Mouse (Mus musculus) forebrain, embryonic 12.5 days (tissue): ENCODE data around the gene Tex14. TPM values are rescaled to one million over a fixed set of nuclear protein-coding genes. Genes with fewer than 3 reads are reported as not detected.

Experiments
- ATAC-seq: fragments of 200-750 bp; cut with Nextera tagmentation; 2 replicates; pipeline ENCODE4 v1.8.0; 2017; ENCODE audit warnings: moderate TSS enrichment; ENCODE audit not compliant: low FRiP score
- H3K27ac ChIP-seq: fragments of 300-500 bp; sonication (generic); 2 replicates; pipeline ENCODE4 v1.5.1; 2016; ENCODE audit warnings: mild to moderate bottlenecking
- H3K27me3 ChIP-seq: fragments of 300-500 bp; sonication (generic); 2 replicates; pipeline ENCODE4 v1.6.1; 2016; ENCODE audit warnings: mild to moderate bottlenecking
- H3K36me3 ChIP-seq: fragments of 300-500 bp; sonication (generic); replicated peaks from 2 replicates; pipeline ENCODE4 v1.6.1; 2016; ENCODE audit warnings: mild to moderate bottlenecking
- H3K4me1 ChIP-seq: fragments of 300-500 bp; sonication (generic); 2 replicates; pipeline ENCODE4 v1.6.1; 2016
- H3K4me2 ChIP-seq: fragments of 300-500 bp; sonication (generic); 2 replicates; pipeline ENCODE4 v1.6.1; 2016; ENCODE audit warnings: mild to moderate bottlenecking, moderate library complexity
- H3K4me3 ChIP-seq: fragments of 300-500 bp; sonication (generic); replicated peaks from 2 replicates; pipeline ENCODE4 v1.5.1; 2016; ENCODE audit warnings: mild to moderate bottlenecking
- H3K9ac ChIP-seq: fragments of 300-500 bp; sonication (generic); 2 replicates; pipeline ENCODE4 v1.6.1; 2016; ENCODE audit warnings: mild to moderate bottlenecking
- H3K9me3 ChIP-seq: fragments of 300-500 bp; sonication (generic); 2 replicates; pipeline ENCODE4 v1.6.1; 2016
- WGBS: fragments of 180-500 bp; shearing (Covaris S2); methylation state at CpG from one replicate; pipeline ENCODE4 v1.1.7; 2016; 5-methylcytosine and 5-hydroxymethylcytosine counted together
- polyA plus RNA-seq: library from polyadenylated mRNA; unstranded; fragments of >200 nt; fragmentation: Nextera tagmentation; extraction: Ambion mirVana; gene quantifications from 2 replicates; pipeline ENCODE4 v1.2.1, GENCODE M21; 2016

Gene Tex14
- polyA plus RNA-seq: 0.35 and 0.42 TPM in 2 replicates

GRCm38 (mm10) chr11:87404876-87405275 lies at the start of gene Tex14, which contains the start of gene Rad51c:
Gene Tex14, plus strand, starts transcription at chr11:87405065.
Gene Rad51c, minus strand, starts transcription at chr11:87404954.
- Histone ChIP-seq H3K36me3 (no peaks in the 10 kb centered on the region), H3K27me3 (no peaks in the 10 kb centered on the region), H3K4me1 (peaks cover 5% of the 10 kb centered on the region), H3K9me3 (no peaks in the 10 kb centered on the region), H3K4me3 (peak within 1 kb of the TSS; percentile 64), H3K27ac (peak within 1 kb of the TSS; percentile 93), H3K9ac (peak within 1 kb of the TSS; percentile 77), H3K4me2 (peak within 1 kb of the TSS; percentile 62)
- WGBS: 83% methylated on average over 27 of the region's 27 CpGs
- peak; percentile 52 for ATAC-seq

DNA sequence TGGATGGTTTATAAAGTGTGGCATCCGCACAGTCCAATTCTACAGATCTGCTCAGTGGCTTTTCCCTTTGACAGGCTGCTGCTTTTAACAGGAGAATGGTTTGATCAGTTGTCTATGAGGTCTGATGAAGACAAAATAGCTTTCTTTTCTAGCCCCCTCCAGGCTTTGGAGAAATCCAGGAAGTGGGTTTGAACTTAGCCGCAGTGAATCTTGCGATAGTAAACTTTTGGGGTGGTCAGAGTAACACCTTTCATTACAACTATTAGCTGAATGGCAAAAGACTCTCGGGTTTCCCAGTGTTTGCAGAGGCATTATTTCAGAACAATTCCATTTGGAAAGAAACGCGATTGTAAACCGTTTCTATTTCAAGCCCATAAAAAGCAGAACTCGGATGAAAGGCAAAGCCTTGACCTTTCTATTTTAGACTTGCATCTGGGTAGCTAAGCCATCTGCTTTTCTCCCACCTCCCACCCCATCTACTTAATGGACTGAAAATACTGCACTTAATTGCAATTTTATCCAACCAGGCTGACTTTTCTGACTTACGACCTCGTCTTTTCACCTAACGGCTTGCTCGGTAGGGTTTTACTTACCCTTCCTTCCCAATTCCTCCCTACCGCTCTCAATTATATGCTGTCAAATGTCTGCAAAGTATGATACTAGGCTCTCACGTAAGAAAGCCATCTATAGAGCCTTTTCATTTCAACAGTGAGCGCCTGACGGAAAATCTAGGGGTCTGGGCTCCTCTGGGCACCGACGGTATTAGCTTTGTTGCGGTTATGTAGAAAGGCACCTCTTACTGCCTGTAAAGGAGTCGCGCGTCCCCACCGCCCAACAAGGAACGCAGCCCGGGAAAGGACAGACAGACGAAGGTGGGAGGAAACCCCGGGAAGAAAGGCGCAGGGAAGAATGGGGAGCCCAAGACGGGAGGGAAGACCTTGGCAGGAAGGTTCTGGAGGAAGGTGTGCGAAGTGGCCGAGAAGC lies 47.3 kb upstream of the Tex14 start:
- 5% methylated on average over 31 of the region's 31 CpGs for WGBS
- H3K4me3 ChIP-seq: peak overlapping the region; percentile 90
- peak; percentile 24 for ATAC-seq
- H3K27me3 ChIP-seq: no peaks in the 10 kb centered on the region
- H3K9ac ChIP-seq: peak overlapping the region; percentile 95
- peaks cover 14% of the 10 kb centered on the region for H3K4me1 ChIP-seq
- H3K36me3 ChIP-seq: peaks cover 3% of the 10 kb centered on the region; the same call in 1 of the 2 replicates
- peak overlapping the region; percentile 76 for H3K4me2 ChIP-seq
- no peaks in the 10 kb centered on the region for H3K9me3 ChIP-seq
- H3K27ac ChIP-seq: peak overlapping the region; percentile 85

DNA sequence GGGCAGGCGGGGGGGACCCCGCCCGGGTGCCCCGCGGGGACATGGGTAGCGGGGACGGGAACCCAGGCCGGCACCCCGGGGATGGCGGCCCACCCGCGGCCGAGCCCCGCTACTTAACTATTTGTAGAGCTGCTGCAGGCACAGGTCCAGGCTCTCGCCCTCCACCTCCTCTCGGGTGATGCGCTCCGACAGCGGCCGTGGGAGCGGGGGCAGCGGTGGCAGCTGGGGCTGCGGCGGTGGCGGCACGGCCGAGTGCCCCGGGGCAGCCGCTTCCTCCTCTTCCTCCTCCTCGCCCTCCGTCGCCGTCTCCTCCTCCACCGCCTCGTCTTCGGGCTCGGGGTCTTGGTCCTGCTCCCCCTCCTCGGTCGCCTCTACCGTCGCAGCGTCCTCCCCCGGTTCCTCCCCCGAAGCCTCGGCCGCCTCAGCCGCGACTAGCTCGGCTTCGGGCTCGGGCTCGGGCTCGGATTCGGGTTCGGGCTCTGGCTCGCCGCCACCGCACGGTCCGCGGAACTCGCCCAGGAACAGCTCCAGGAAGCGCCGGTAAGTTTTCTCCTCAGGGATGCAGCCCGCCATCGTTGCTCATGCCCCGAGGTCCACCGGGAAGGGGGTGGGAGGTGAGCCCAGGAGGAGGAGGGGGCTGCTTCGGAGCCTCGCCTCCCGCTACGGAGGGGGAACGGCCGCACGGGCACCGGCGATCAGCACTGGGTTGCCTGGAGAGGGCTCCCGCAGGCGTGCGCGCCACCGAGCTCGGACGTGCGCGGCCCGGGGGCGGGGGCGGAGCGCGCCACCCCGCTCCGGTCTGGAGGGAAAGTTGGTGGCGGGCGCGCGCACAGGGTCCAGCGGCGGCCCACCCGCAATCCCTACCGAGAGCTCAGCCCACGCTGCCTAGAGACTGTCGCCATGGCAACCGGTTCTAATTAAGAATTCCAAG lies 46.3 kb upstream of the Tex14 start, which contains the start of gene Ppm1e:
Gene Ppm1e, minus strand, starts transcription at position 693 of the 931 bp plus-strand sequence.
- ATAC-seq: peak; percentile 96
- WGBS: under 1% methylated on average over 104 of the region's 104 CpGs
- H3K27ac ChIP-seq: peak within 1 kb of the TSS; percentile 85

DNA sequence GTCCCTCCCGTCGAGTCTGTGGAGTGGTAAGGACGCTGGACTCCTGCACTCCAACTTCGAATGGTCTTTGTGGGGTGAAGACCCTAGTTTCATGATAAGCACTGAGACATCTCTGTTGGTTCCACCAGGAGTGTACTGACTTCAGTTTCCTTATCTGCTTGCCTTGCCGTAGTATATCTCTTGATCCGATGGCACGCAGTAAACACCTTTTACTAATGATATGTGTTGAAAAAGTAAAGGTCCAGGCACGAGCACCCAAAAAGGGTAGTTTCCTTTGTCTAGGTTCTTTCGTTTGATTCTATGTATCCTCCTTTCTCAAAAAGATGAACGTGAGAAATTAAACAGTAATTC lies 45.6 kb upstream of the Tex14 start:
- no peaks in the 10 kb centered on the region; the same call in 1 of the 2 replicates for H3K36me3 ChIP-seq
- no peaks in the 10 kb centered on the region for H3K9me3 ChIP-seq
- no peak overlapping the region for H3K27ac ChIP-seq
- 19% methylated on average over 10 of the region's 10 CpGs for WGBS
- ATAC-seq: no peak
- H3K9ac ChIP-seq: peak overlapping the region; percentile 95; the same call in 1 of the 2 replicates
- peaks cover 14% of the 10 kb centered on the region for H3K4me1 ChIP-seq
- H3K4me2 ChIP-seq: peak overlapping the region; percentile 76
- H3K27me3 ChIP-seq: no peaks in the 10 kb centered on the region
- H3K4me3 ChIP-seq: peak overlapping the region; percentile 90

More for the DNA sequence above, 46.3 kb upstream of the Tex14 start, which contains the start of gene Ppm1e:
- Histone ChIP-seq H3K27me3 (no peaks in the 10 kb centered on the region), H3K9ac (peak within 1 kb of the TSS; percentile 95), H3K9me3 (no peaks in the 10 kb centered on the region), H3K36me3 (peaks cover 2% of the 10 kb centered on the region; the same call in 1 of the 2 replicates), H3K4me2 (peak within 1 kb of the TSS; percentile 76), H3K4me3 (peak within 1 kb of the TSS; percentile 90), H3K4me1 (peaks cover 14% of the 10 kb centered on the region)

GRCm38 (mm10) chr11:87365120-87365519 lies 39.7 kb upstream of the Tex14 start:
- no peak overlapping the region for H3K27ac ChIP-seq
- ATAC-seq: no peak
- no peak overlapping the region for H3K9ac ChIP-seq
- no peak overlapping the region for H3K4me2 ChIP-seq
- H3K36me3 ChIP-seq: no peaks in the 10 kb centered on the region
- no peak overlapping the region for H3K4me3 ChIP-seq
- H3K9me3 ChIP-seq: no peaks in the 10 kb centered on the region
- no peaks in the 10 kb centered on the region for H3K27me3 ChIP-seq
- H3K4me1 ChIP-seq: no peaks in the 10 kb centered on the region
- 92% methylated on average over 5 of the region's 5 CpGs for WGBS

- Histone ChIP-seq H3K4me3 (no peak overlapping the region), H3K9me3 (no peaks in the 10 kb centered on the region), H3K27ac (no peak overlapping the region), H3K36me3 (no peaks in the 10 kb centered on the region), H3K9ac (no peak overlapping the region), H3K4me1 (no peaks in the 10 kb centered on the region), H3K27me3 (no peaks in the 10 kb centered on the region), H3K4me2 (no peak overlapping the region)
- 87% methylated on average over 7 of the region's 7 CpGs for WGBS
- no peak for ATAC-seq
These were observed 37.8 kb upstream of the Tex14 start for GRCm38 (mm10) chr11:87367061-87367460.

DNA sequence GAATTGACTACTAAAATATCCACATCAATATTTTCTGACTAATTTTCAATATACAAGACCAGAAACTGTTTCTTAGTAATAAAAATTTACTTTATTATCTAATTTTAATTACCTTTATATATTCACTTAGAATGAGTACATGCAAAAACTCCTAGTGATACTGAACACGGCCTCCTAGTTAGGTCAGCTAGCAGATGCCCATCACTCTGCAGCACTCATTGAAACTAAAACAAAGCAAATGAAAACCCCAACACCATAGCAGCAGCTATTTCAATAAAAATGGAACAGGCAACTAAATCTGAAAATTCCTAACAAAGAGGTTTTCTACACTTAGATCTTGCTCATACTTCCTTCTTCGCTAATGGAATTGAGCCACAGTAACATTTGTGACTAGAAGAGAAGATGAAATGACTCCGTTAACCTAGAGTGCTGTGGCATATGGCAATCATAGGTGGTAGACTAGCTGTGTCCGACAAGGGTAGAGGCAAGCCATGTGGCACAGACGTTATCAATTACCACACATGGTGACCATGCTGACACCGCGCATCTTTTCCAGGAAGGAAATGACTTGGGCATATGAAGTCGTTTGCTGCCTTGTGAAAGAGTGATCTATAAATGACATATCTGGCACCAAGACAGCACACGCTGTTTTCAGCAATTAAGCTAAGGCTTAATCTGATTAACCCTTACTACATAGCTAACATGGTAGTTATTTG lies 36.8 kb upstream of the Tex14 start:
- Histone ChIP-seq H3K9me3 (no peaks in the 10 kb centered on the region), H3K4me2 (no peak overlapping the region), H3K9ac (no peak overlapping the region), H3K4me1 (no peaks in the 10 kb centered on the region), H3K27me3 (no peaks in the 10 kb centered on the region), H3K4me3 (no peak overlapping the region), H3K36me3 (no peaks in the 10 kb centered on the region), H3K27ac (no peak overlapping the region)
- no peak for ATAC-seq
- WGBS: 80% methylated on average over 9 of the region's 9 CpGs

- no peaks in the 10 kb centered on the region for H3K4me1 ChIP-seq
- no peak for ATAC-seq
- H3K4me2 ChIP-seq: no peak overlapping the region
- H3K9me3 ChIP-seq: no peaks in the 10 kb centered on the region
- no peaks in the 10 kb centered on the region for H3K27me3 ChIP-seq
- WGBS: 98% methylated on average over 4 of the region's 4 CpGs
- no peak overlapping the region for H3K4me3 ChIP-seq
- no peaks in the 10 kb centered on the region; the same call in 1 of the 2 replicates for H3K36me3 ChIP-seq
- H3K27ac ChIP-seq: no peak overlapping the region
- no peak overlapping the region for H3K9ac ChIP-seq
These were observed 20.3 kb upstream of the Tex14 start for GRCm38 (mm10) chr11:87384551-87384950.

DNA sequence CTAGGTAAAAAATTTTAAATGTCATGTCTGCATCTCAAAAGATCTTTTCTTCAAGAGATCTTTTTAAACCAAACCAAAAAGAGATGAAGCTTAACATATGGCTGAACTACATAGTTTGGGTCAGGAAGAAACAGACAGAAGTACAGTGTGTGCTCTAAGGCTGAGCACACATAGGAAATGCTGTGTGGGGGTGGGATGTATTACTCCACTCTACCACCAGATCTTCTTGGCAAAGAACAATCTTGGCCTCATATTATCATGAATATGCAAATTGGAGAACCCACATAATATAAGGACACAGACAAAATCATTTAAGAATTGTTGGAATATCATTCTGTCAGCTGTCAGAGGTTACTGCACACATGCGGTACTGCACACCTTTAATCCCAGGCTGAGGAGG lies 19.2 kb upstream of the Tex14 start:
- H3K27ac ChIP-seq: no peak overlapping the region
- no peak for ATAC-seq
- WGBS: 100% methylated on average over 1 of the region's 1 CpGs
- no peak overlapping the region for H3K4me3 ChIP-seq
- no peak overlapping the region for H3K9ac ChIP-seq
- H3K4me1 ChIP-seq: no peaks in the 10 kb centered on the region
- H3K36me3 ChIP-seq: 0 out of 2 replicates have a peak, but pooled peaks cover under 1% of the 10 kb centered on the region
- no peak overlapping the region for H3K4me2 ChIP-seq
- no peaks in the 10 kb centered on the region for H3K9me3 ChIP-seq
- no peaks in the 10 kb centered on the region for H3K27me3 ChIP-seq

GRCm38 (mm10) chr11:87393855-87394254 lies 11.0 kb upstream of the Tex14 start:
- Histone ChIP-seq H3K27ac (no peak overlapping the region), H3K4me3 (no peak overlapping the region), H3K9ac (no peak overlapping the region), H3K36me3 (0 out of 2 replicates have a peak, but pooled peaks cover 8% of the 10 kb centered on the region), H3K4me2 (no peak overlapping the region), H3K4me1 (no peaks in the 10 kb centered on the region), H3K9me3 (no peaks in the 10 kb centered on the region), H3K27me3 (no peaks in the 10 kb centered on the region)
- WGBS: 32% methylated on average over 1 of the region's 1 CpGs
- no peak for ATAC-seq

DNA sequence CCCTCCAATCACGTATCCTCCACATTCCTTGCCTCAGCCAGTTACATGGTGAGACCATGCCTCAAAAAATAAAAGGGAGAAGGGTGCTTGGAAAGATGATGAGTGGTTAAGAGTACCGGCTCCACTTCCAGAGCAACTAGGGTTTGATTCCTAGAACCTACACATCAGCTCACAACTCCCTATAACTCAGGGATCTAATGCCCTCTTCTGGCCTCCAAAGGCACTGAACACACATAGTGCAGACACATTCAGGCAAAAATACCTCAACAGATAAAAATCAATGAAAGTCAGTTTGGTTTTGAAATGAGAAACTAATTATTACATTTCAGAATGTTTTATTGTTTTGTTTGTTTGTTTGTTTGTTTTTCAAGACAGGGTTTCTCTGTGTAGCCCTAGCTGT lies 6.5 kb upstream of the Tex14 start:
- no peak overlapping the region for H3K4me2 ChIP-seq
- no peak for ATAC-seq
- H3K27me3 ChIP-seq: no peaks in the 10 kb centered on the region
- no peak overlapping the region for H3K4me3 ChIP-seq
- 92% methylated on average over 2 of the region's 2 CpGs for WGBS
- no peaks in the 10 kb centered on the region for H3K4me1 ChIP-seq
- no peaks in the 10 kb centered on the region for H3K9me3 ChIP-seq
- H3K9ac ChIP-seq: no peak overlapping the region
- no peaks in the 10 kb centered on the region for H3K36me3 ChIP-seq
- H3K27ac ChIP-seq: no peak overlapping the region
